Mouse (Mus musculus): ENCODE results near the gene Dock4. TPM values are rescaled to one million over a fixed set of nuclear protein-coding genes. Genes with fewer than 3 reads are reported as not detected.
A peak's percentile ranks its signal among the peaks of the same experiment; 100 is the strongest.

The Dock4 gene
- polyA plus RNA-seq, 1 experiment, result 2.3 TPM

GRCm38 (mm10) chr12:40512994-40513393 lies 67.2 kb downstream of the Dock4 start:
- H3K36me3 ChIP-seq (ENCODE audit: control insufficient read depth, insufficient read depth, low read length), result no peaks in the 10 kb centered on the region
- no peak for DNase-seq
- H3K4me3 ChIP-seq (ENCODE audit: control insufficient read depth, insufficient read depth, low read length), result no peak overlapping the region
- H3K27ac ChIP-seq (ENCODE audit: control insufficient read depth, insufficient read depth, low read length), result no peak overlapping the region
- 95% methylated on average over 7 of the region's 7 CpGs for WGBS
- no peak for TF ChIP-seq POLR2A (IDR thresholded peaks at IDR 0.05; ENCODE audit: control insufficient read depth, extremely low read depth, insufficient read depth, low read length, poor library complexity)
- no peak for TF ChIP-seq CTCF (IDR thresholded peaks at IDR 0.05; ENCODE audit: borderline replicate concordance, control insufficient read depth, extremely low read depth, insufficient read depth, low read length, poor library complexity)
- no peaks in the 10 kb centered on the region for H3K27me3 ChIP-seq (ENCODE audit: control insufficient read depth, insufficient read depth, low read length)
- H3K4me1 ChIP-seq (replicated peaks; ENCODE audit: control insufficient read depth, insufficient read depth, low read length), result no peaks in the 10 kb centered on the region

GRCm38 (mm10) chr12:40514021-40514420 lies 68.3 kb downstream of the Dock4 start:
- Histone ChIP-seq H3K27ac (ENCODE audit: control insufficient read depth, insufficient read depth, low read length) (no peak overlapping the region), H3K4me1 (replicated peaks; ENCODE audit: control insufficient read depth, insufficient read depth, low read length) (no peaks in the 10 kb centered on the region), H3K4me3 (ENCODE audit: control insufficient read depth, insufficient read depth, low read length) (no peak overlapping the region), H3K36me3 (ENCODE audit: control insufficient read depth, insufficient read depth, low read length) (no peaks in the 10 kb centered on the region), H3K27me3 (ENCODE audit: control insufficient read depth, insufficient read depth, low read length) (no peaks in the 10 kb centered on the region)
- WGBS, result 92% methylated on average over 6 of the region's 6 CpGs
- DNase-seq, result no peak
- no peak for TF ChIP-seq POLR2A (IDR thresholded peaks at IDR 0.05; ENCODE audit: control insufficient read depth, extremely low read depth, insufficient read depth, low read length, poor library complexity)
- no peak for TF ChIP-seq CTCF (IDR thresholded peaks at IDR 0.05; ENCODE audit: borderline replicate concordance, control insufficient read depth, extremely low read depth, insufficient read depth, low read length, poor library complexity)

- no peaks in the 10 kb centered on the region for H3K27me3 ChIP-seq (ENCODE audit: control insufficient read depth, insufficient read depth, low read length)
- H3K4me3 ChIP-seq (ENCODE audit: control insufficient read depth, insufficient read depth, low read length), result no peak overlapping the region
- DNase-seq, result no peak
- H3K36me3 ChIP-seq (ENCODE audit: control insufficient read depth, insufficient read depth, low read length), result no peaks in the 10 kb centered on the region
- H3K27ac ChIP-seq (ENCODE audit: control insufficient read depth, insufficient read depth, low read length), result no peak overlapping the region
- 28% methylated on average over 4 of the region's 4 CpGs for WGBS
- TF ChIP-seq CTCF (IDR thresholded peaks at IDR 0.05; ENCODE audit: borderline replicate concordance, control insufficient read depth, extremely low read depth, insufficient read depth, low read length, poor library complexity), result no peak
- TF ChIP-seq POLR2A (IDR thresholded peaks at IDR 0.05; ENCODE audit: control insufficient read depth, extremely low read depth, insufficient read depth, low read length, poor library complexity), result no peak
- H3K4me1 ChIP-seq (replicated peaks; ENCODE audit: control insufficient read depth, insufficient read depth, low read length), result no peaks in the 10 kb centered on the region
Measured at GRCm38 (mm10) chr12:40522468-40522867, 76.7 kb downstream of the Dock4 start.

GRCm38 (mm10) chr12:40523020-40523419 lies 77.3 kb downstream of the Dock4 start:
- 90% methylated on average over 4 of the region's 4 CpGs for WGBS

GRCm38 (mm10) chr12:40525045-40525444 lies 79.3 kb downstream of the Dock4 start:
- Histone ChIP-seq H3K27ac (ENCODE audit: control insufficient read depth, insufficient read depth, low read length) (no peak overlapping the region), H3K27me3 (ENCODE audit: control insufficient read depth, insufficient read depth, low read length) (no peaks in the 10 kb centered on the region), H3K4me3 (ENCODE audit: control insufficient read depth, insufficient read depth, low read length) (no peak overlapping the region), H3K36me3 (ENCODE audit: control insufficient read depth, insufficient read depth, low read length) (no peaks in the 10 kb centered on the region), H3K4me1 (replicated peaks; ENCODE audit: control insufficient read depth, insufficient read depth, low read length) (no peaks in the 10 kb centered on the region)
- DNase-seq, result no peak
- WGBS, result 95% methylated on average over 3 of the region's 3 CpGs
- no peak for TF ChIP-seq CTCF (IDR thresholded peaks at IDR 0.05; ENCODE audit: borderline replicate concordance, control insufficient read depth, extremely low read depth, insufficient read depth, low read length, poor library complexity)
- no peak for TF ChIP-seq POLR2A (IDR thresholded peaks at IDR 0.05; ENCODE audit: control insufficient read depth, extremely low read depth, insufficient read depth, low read length, poor library complexity)

More at GRCm38 (mm10) chr12:40523020-40523419, 77.3 kb downstream of the Dock4 start:
- Histone ChIP-seq H3K4me1 (replicated peaks; ENCODE audit: control insufficient read depth, insufficient read depth, low read length) (no peaks in the 10 kb centered on the region), H3K27me3 (ENCODE audit: control insufficient read depth, insufficient read depth, low read length) (no peaks in the 10 kb centered on the region), H3K27ac (ENCODE audit: control insufficient read depth, insufficient read depth, low read length) (no peak overlapping the region), H3K4me3 (ENCODE audit: control insufficient read depth, insufficient read depth, low read length) (no peak overlapping the region), H3K36me3 (ENCODE audit: control insufficient read depth, insufficient read depth, low read length) (no peaks in the 10 kb centered on the region)
- TF ChIP-seq POLR2A (IDR thresholded peaks at IDR 0.05; ENCODE audit: control insufficient read depth, extremely low read depth, insufficient read depth, low read length, poor library complexity) (no peak), CTCF (IDR thresholded peaks at IDR 0.05; ENCODE audit: borderline replicate concordance, control insufficient read depth, extremely low read depth, insufficient read depth, low read length, poor library complexity) (no peak)
- DNase-seq, result no peak

GRCm38 (mm10) chr12:40535655-40536618 lies 90.2 kb downstream of the Dock4 start:
- Histone ChIP-seq H3K4me3 (ENCODE audit: control insufficient read depth, insufficient read depth, low read length) (no peak overlapping the region), H3K36me3 (ENCODE audit: control insufficient read depth, insufficient read depth, low read length) (no peaks in the 10 kb centered on the region), H3K27ac (ENCODE audit: control insufficient read depth, insufficient read depth, low read length) (peak overlapping the region; percentile 47), H3K27me3 (ENCODE audit: control insufficient read depth, insufficient read depth, low read length) (no peaks in the 10 kb centered on the region), H3K4me1 (replicated peaks; ENCODE audit: control insufficient read depth, insufficient read depth, low read length) (peaks cover 9% of the 10 kb centered on the region)
- TF ChIP-seq POLR2A (IDR thresholded peaks at IDR 0.05; ENCODE audit: control insufficient read depth, extremely low read depth, insufficient read depth, low read length, poor library complexity) (no peak), CTCF (IDR thresholded peaks at IDR 0.05; ENCODE audit: borderline replicate concordance, control insufficient read depth, extremely low read depth, insufficient read depth, low read length, poor library complexity) (no peak)
- 4% methylated on average over 9 of the region's 9 CpGs for WGBS
- peak; percentile 54 for DNase-seq
